ENCODE assay signal across 8 mouse cellular contexts in the genomic region with DNA sequence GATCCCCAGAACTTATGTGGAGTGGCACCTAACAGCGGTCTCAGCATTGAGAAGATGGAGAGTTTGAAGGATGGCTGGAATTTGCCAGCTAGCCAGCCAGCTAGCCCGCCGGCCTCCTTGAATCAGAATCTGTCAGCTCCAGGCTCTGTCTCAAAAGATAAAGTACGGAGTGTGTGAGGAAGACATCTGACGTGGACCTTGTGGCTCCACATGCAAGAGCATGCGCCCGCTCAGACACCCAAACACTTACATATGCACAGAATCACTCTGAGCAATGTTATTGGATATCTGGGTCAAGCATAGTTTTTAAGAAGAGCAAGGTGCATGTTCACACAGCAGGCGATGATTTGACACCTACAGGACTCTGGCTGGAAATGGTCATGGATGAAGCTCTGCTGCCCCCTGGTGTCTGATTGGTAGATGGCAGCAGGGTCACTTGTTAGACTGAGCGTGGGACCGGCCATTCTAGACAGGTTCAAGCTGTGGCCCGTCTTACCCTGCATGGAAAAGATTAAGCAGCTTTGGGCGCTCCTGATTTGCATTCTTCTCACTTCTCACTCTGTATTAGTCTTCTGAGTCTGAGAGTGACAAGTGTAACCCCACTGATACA. TPM values are rescaled to one million over a fixed set of nuclear protein-coding genes. Genes with fewer than 3 reads are reported as not detected.
DNase-seq lines count a peak whose midpoint lies in the region; ATAC-seq and TF ChIP-seq lines count a peak whose summit lies in the region.

No protein-coding gene starts in this region.

- ATAC-seq in Patski, result no peak
- ATAC-seq in hindbrain, embryonic 16.5 days, result peak; percentile 77; the same call in 1 of the 2 replicates
- ATAC-seq in megakaryocyte-erythroid progenitor cell, adult 5-6 weeks (replicated peaks; ENCODE audit: low FRiP score, low TSS enrichment, poor library complexity, severe bottlenecking), result peak; percentile 80

- no peak for DNase-seq in Patski (ENCODE audit: low read depth, low spot score)
- peak; percentile 87 for DNase-seq in cerebellum, adult 9-11 months
- DNase-seq in frontal cortex, postnatal 25 days (ENCODE audit: low spot score in 2 of 2), result peak; percentile 90 to 92
- peak; percentile 81 for DNase-seq in left cerebral cortex, adult 11 months (ENCODE audit: low spot score)
- DNase-seq in right cerebral cortex, postnatal 25 days, result peak; percentile 77
- peak; percentile 79 to 87 for DNase-seq in urinary bladder, postnatal 36 days (ENCODE audit: low spot score in 2 of 2)

- H3K4me1 ChIP-seq in hindbrain, embryonic 16.5 days (ENCODE audit: control insufficient read depth, insufficient read depth, low read depth, low read length), result no peaks in the 10 kb centered on the region

- 44% methylated on average over 12 of the region's 12 CpGs for WGBS in hindbrain, embryonic 16.5 days

- H3K4me3 ChIP-seq in hindbrain, embryonic 16.5 days (ENCODE audit: low read length), result no peak overlapping the region

- H3K4me2 ChIP-seq in hindbrain, embryonic 16.5 days (ENCODE audit: low read length), result no peak overlapping the region

- no peaks in the 10 kb centered on the region for H3K9me3 ChIP-seq in hindbrain, embryonic 16.5 days (ENCODE audit: control insufficient read depth, low read length)

- POLR2A ChIA-PET in Patski (lab: Charles Lee), result no interaction called here

- in situ Hi-C loops in Patski (cut with MboI; ENCODE audit: low pct_unique_long_range_greater_than_20kb), result loop anchor here (5.0 kb wide), 1 partner anchor 166 kb away; no protein-coding TSS in a partner anchor

- no peak overlapping the region for H3K9ac ChIP-seq in hindbrain, embryonic 16.5 days (ENCODE audit: low read depth, low read length)

- H3K27me3 ChIP-seq in Patski, result peaks cover 18% of the 10 kb centered on the region
- no peaks in the 10 kb centered on the region for H3K27me3 ChIP-seq in hindbrain, embryonic 16.5 days (replicated peaks; ENCODE audit: control insufficient read depth, insufficient read depth, low read length)

- peak; percentile 87 for TF ChIP-seq CTCF in Patski (IDR thresholded peaks at IDR 0.05)

- no peak overlapping the region for H3K27ac ChIP-seq in hindbrain, embryonic 16.5 days (ENCODE audit: low read depth, low read length)

- H3K36me3 ChIP-seq in hindbrain, embryonic 16.5 days (ENCODE audit: control insufficient read depth, insufficient read depth, low read length), result peaks cover 6% of the 10 kb centered on the region

- CTCF ChIA-PET in Patski (lab: Charles Lee), result interaction anchor here (0.8 to 1.4 kb wide), 7 partner anchors 8 to 89 kb away, joined by 3 to 5 read pairs (median 3); no protein-coding TSS in a partner anchor

RNA-seq across cellular contexts. Expression of a gene that starts 11.0 kb away (rescaled TPM):
- polyA plus RNA-seq in Patski (2021), result 121 TPM
- 11.7 and 15.7 TPM in 2 replicates for polyA plus RNA-seq in hindbrain, embryonic 16.5 days (2015; fragmentation: Nextera tagmentation; extraction: Ambion mirVana)
- total RNA-seq in megakaryocyte-erythroid progenitor cell, adult 5-6 weeks (2014; fragmentation: Nextera tagmentation), result not detected in 2 replicates
- not detected in 2 replicates for total RNA-seq in megakaryocyte-erythroid progenitor cell, adult 5-6 weeks (2017)

RNA-seq across cellular contexts. Expression of a gene that starts 18.5 kb away (rescaled TPM):
- polyA plus RNA-seq in Patski (2021), result 0.03 TPM
- polyA plus RNA-seq in hindbrain, embryonic 16.5 days (2015; fragmentation: Nextera tagmentation; extraction: Ambion mirVana), result 679 and 766 TPM in 2 replicates
- 0.87 and 1.5 TPM in 2 replicates for total RNA-seq in megakaryocyte-erythroid progenitor cell, adult 5-6 weeks (2014; fragmentation: Nextera tagmentation)
- not detected in 2 replicates for total RNA-seq in megakaryocyte-erythroid progenitor cell, adult 5-6 weeks (2017)

RNA-seq across cellular contexts. Expression of a gene that starts 37.9 kb away (rescaled TPM):
- polyA plus RNA-seq in Patski (2021), result 0.01 TPM
- polyA plus RNA-seq in hindbrain, embryonic 16.5 days (2015; fragmentation: Nextera tagmentation; extraction: Ambion mirVana), result 10.8 and 17.7 TPM in 2 replicates
- total RNA-seq in megakaryocyte-erythroid progenitor cell, adult 5-6 weeks (2014; fragmentation: Nextera tagmentation), result not detected in 2 replicates
- not detected in 2 replicates for total RNA-seq in megakaryocyte-erythroid progenitor cell, adult 5-6 weeks (2017)

Comparison
In these comparisons a context has a peak if more than half of its experiments do, and no peak if none do; other contexts are left out.
1. RNA of a gene that starts 18.5 kb away (polyA plus RNA-seq): 679 to 766 TPM in hindbrain, embryonic 16.5 days; 0.03 TPM in Patski (single experiment); every median in the first group is over 100 times any median in the second.
2. RNA of a gene that starts 37.9 kb away (polyA plus RNA-seq): 10.8 to 17.7 TPM in hindbrain, embryonic 16.5 days; 0.01 TPM in Patski (single experiment); every median in the first group is over 10 times any median in the second.